Mouse (Mus musculus): ENCODE data around the gene Capza1.
A peak's percentile ranks its signal among the peaks of the same experiment; 100 is the strongest.
"Not testable (repeated sequence)": the region's sequence is repeated elsewhere in the genome, so short reads cannot be mapped to it uniquely, and the experiment has no call there.

Capza1 gene

GRCm38 (mm10) chr3:104817481-104817990 is 46.8 kb downstream of the Capza1 start:
- peak; percentile 58 for DNase-seq (ENCODE audit: low read depth)

GRCm38 (mm10) chr3:104816130-104816529 is 48.2 kb downstream of the Capza1 start:
- DNase-seq (ENCODE audit: low read depth): no peak

- no peak for DNase-seq (ENCODE audit: low read depth)
Measured at GRCm38 (mm10) chr3:104815346-104815745, 49.0 kb downstream of the Capza1 start.

GRCm38 (mm10) chr3:104814746-104815145 is 49.6 kb downstream of the Capza1 start:
- DNase-seq (ENCODE audit: low read depth): no peak

GRCm38 (mm10) chr3:104813227-104813626 is 51.1 kb downstream of the Capza1 start:
- not testable (repeated sequence) for DNase-seq (ENCODE audit: low read depth)

- no peak for DNase-seq (ENCODE audit: low read depth)
Measured at GRCm38 (mm10) chr3:104812254-104812653, 52.1 kb downstream of the Capza1 start.

- no peak for DNase-seq (ENCODE audit: low read depth)
Measured at GRCm38 (mm10) chr3:104811752-104812151, 52.6 kb downstream of the Capza1 start.

GRCm38 (mm10) chr3:104805539-104805938 is 58.8 kb downstream of the Capza1 start:
- no peak for DNase-seq (ENCODE audit: low read depth)

- DNase-seq (ENCODE audit: low read depth): no peak
Measured at GRCm38 (mm10) chr3:104804312-104804711, 60.0 kb downstream of the Capza1 start.

- DNase-seq (ENCODE audit: low read depth): no peak
Measured at GRCm38 (mm10) chr3:104801481-104801880, 62.8 kb downstream of the Capza1 start.

- DNase-seq (ENCODE audit: low read depth): no peak
Measured at GRCm38 (mm10) chr3:104800681-104801080, 63.6 kb downstream of the Capza1 start.

GRCm38 (mm10) chr3:104796430-104797082 is 67.7 kb downstream of the Capza1 start:
- no peak for DNase-seq (ENCODE audit: low read depth)

GRCm38 (mm10) chr3:104795661-104796340 is 68.5 kb downstream of the Capza1 start:
- no peak for DNase-seq (ENCODE audit: low read depth)

GRCm38 (mm10) chr3:104794953-104795470 is 69.3 kb downstream of the Capza1 start:
- no peak for DNase-seq (ENCODE audit: low read depth)

- DNase-seq (ENCODE audit: low read depth): no peak
Measured at GRCm38 (mm10) chr3:104793871-104794828, 70.2 kb downstream of the Capza1 start.

- DNase-seq (ENCODE audit: low read depth): no peak
Measured at GRCm38 (mm10) chr3:104792360-104793270, 71.7 kb downstream of the Capza1 start.

GRCm38 (mm10) chr3:104791671-104792070 is 72.6 kb downstream of the Capza1 start:
- no peak for DNase-seq (ENCODE audit: low read depth)

GRCm38 (mm10) chr3:104791017-104791416 is 73.3 kb downstream of the Capza1 start:
- DNase-seq (ENCODE audit: low read depth): no peak

GRCm38 (mm10) chr3:104790401-104790937 is 73.8 kb downstream of the Capza1 start:
- DNase-seq (ENCODE audit: low read depth): no peak

- no peak for DNase-seq (ENCODE audit: low read depth)
Measured at GRCm38 (mm10) chr3:104789822-104790221, 74.5 kb downstream of the Capza1 start.

- DNase-seq (ENCODE audit: low read depth): no peak
Measured at GRCm38 (mm10) chr3:104789312-104789605, 75.0 kb downstream of the Capza1 start.

Data from naive thymus-derived CD4-positive, alpha-beta T cell, adult 2 months (primary cell).